Mouse (Mus musculus): ENCODE data around the gene Evi5l. TPM values are rescaled to one million over a fixed set of nuclear protein-coding genes. Genes with fewer than 3 reads are reported as not detected.

The Evi5l gene
- total RNA-seq (2021) = 10 to 100 TPM; 14.8 to 15.5 TPM
- long read RNA-seq, experiment 1, transcript Evi5l-203 (20 exons, 3,938 nt) = major isoform, 42 of 51 reads
- long read RNA-seq, experiment 1, partial matches to known transcripts = 2 of 51 reads
- long read RNA-seq, experiment 1, other reads (novel, unspliced or antisense) = 7 of 51 reads
- long read RNA-seq, experiment 2, transcript Evi5l-203 (20 exons, 3,938 nt) = major isoform, 15 of 23 reads
- long read RNA-seq, experiment 2, partial matches to known transcripts = 0 of 23 reads
- long read RNA-seq, experiment 2, other reads (novel, unspliced or antisense) = 5 of 23 reads

- peak; percentile 100 for DNase-seq (ENCODE audit: low spot score)
These were observed at the start of gene Evi5l for GRCm38 (mm10) chr8:4165852-4166751. Evi5l (plus strand) TSS chr8:4166567.

GRCm38 (mm10) chr8:4133798-4134197 is 32.6 kb upstream of the Evi5l start, which contains the start of gene Cd209g:
Cd209g (plus strand) TSS chr8:4134098.
- no peak for DNase-seq (ENCODE audit: low spot score)

- DNase-seq (ENCODE audit: low spot score) = peak; percentile 63
These were observed 26.4 kb upstream of the Evi5l start for GRCm38 (mm10) chr8:4139660-4140646.

- no peak for DNase-seq (ENCODE audit: low spot score)
These were observed 24.6 kb upstream of the Evi5l start for GRCm38 (mm10) chr8:4141721-4142120.

- no peak for DNase-seq (ENCODE audit: low spot score)
These were observed 19.1 kb upstream of the Evi5l start for GRCm38 (mm10) chr8:4147272-4147671.

GRCm38 (mm10) chr8:4154878-4155277 is 11.5 kb upstream of the Evi5l start:
- no peak for DNase-seq (ENCODE audit: low spot score)

GRCm38 (mm10) chr8:4162786-4163185 is 3.6 kb upstream of the Evi5l start:
- DNase-seq (ENCODE audit: low spot score) = no peak

GRCm38 (mm10) chr8:4165176-4165851 is 1.1 kb upstream of the Evi5l start:
- peak; percentile 16 for DNase-seq (ENCODE audit: low spot score)

- no peak for DNase-seq (ENCODE audit: low spot score)
These were observed 636 bp downstream of the Evi5l start for GRCm38 (mm10) chr8:4166881-4167525.

GRCm38 (mm10) chr8:4167918-4168317 is 1.6 kb downstream of the Evi5l start:
- DNase-seq (ENCODE audit: low spot score) = no peak

GRCm38 (mm10) chr8:4172486-4172885 is 6.1 kb downstream of the Evi5l start:
- DNase-seq (ENCODE audit: low spot score) = no peak

GRCm38 (mm10) chr8:4174018-4174417 is 7.7 kb downstream of the Evi5l start:
- no peak for DNase-seq (ENCODE audit: low spot score)

- DNase-seq (ENCODE audit: low spot score) = no peak
These were observed 17.0 kb downstream of the Evi5l start for GRCm38 (mm10) chr8:4183409-4183808.

- DNase-seq (ENCODE audit: low spot score) = no peak
These were observed 19.8 kb downstream of the Evi5l start for GRCm38 (mm10) chr8:4186151-4186550.

GRCm38 (mm10) chr8:4188605-4189004 is 22.2 kb downstream of the Evi5l start:
- DNase-seq (ENCODE audit: low spot score) = no peak

- no peak for DNase-seq (ENCODE audit: low spot score)
These were observed 22.8 kb downstream of the Evi5l start for GRCm38 (mm10) chr8:4189031-4189722.

GRCm38 (mm10) chr8:4192305-4192704 is 25.9 kb downstream of the Evi5l start:
- DNase-seq (ENCODE audit: low spot score) = no peak

- peak; percentile 85 for DNase-seq (ENCODE audit: low spot score)
These were observed 26.6 kb downstream of the Evi5l start for GRCm38 (mm10) chr8:4192807-4193587.

GRCm38 (mm10) chr8:4193588-4193894 is 27.2 kb downstream of the Evi5l start:
- DNase-seq (ENCODE audit: low spot score) = no peak
